Mouse (Mus musculus): ENCODE data around the gene Unc5c. TPM values are rescaled to one million over a fixed set of nuclear protein-coding genes. Genes with fewer than 3 reads are reported as not detected.

Gene Unc5c
- polyA plus RNA-seq, 1 experiment from 2014 or later, result 10.3 TPM

DNA sequence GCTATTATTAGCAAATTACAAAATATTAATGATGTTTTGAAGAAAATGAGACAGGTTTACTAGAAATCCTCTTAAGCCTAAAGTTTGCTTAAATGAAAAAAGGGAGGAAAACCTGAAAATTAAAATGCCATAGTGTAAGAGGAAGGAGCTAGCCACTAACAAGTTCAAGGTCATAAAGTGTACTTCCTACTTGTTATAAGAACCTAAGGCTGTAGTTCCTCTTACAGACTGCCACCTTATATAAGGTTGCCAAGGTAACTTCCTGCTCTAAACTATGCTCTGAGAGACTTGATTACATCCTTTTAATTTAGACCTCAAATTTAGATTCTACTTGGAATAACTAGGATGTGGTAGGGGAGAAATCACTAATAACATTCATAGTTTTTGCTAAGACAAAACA lies 64.6 kb downstream of the Unc5c start:
- H3K4me3 ChIP-seq, result no peak overlapping the region
- H3K27me3 ChIP-seq (replicated peaks; ENCODE audit: low read depth, poor library complexity, severe bottlenecking), result no peaks in the 10 kb centered on the region
- H3K4me1 ChIP-seq, result peaks cover 22% of the 10 kb centered on the region
- no peaks in the 10 kb centered on the region for H3K9me3 ChIP-seq
- H3K36me3 ChIP-seq (replicated peaks), result no peaks in the 10 kb centered on the region
- H3K27ac ChIP-seq (replicated peaks), result no peak overlapping the region
- DNase-seq (ENCODE audit: low spot score), result no peak

DNA sequence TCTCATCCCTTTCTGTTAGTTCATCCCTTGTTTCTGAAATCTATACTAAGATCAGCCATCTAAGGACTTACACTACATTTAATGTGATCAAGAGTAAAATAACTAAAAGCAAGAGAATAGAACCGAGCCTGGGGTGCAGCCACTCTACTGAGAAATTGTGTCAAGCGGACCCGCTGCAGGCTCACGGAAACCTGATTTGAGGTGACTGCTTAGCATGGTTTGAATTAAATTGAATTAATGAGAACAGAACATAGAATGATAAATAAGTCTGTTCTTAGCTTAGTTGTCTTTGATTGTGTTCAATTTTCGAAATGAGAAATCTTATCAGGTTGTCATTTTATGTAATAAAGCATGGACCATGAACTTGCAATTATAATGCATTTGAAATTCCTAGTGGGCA lies 68.8 kb downstream of the Unc5c start:
- WGBS, result 87% methylated on average over 5 of the region's 5 CpGs
- no peaks in the 10 kb centered on the region for H3K36me3 ChIP-seq (replicated peaks)

DNA sequence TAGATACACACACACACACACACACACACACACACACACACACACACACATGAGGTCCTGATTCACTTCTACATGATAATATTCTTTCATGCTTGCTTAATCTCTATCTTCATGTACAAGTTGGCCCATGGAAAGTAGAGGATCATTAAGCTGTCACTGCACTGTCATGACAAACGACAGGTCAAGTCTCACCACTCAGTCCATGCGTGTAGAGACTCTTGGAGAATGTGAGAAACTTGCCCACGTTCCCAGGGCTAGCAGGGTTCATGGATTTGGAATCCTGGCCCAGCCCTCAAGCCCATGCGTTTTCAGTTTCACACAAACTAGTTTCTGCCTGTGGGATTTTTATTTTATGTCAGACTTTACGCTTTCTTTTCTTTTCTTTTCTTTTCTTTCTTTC lies 71.8 kb downstream of the Unc5c start:
- H3K4me3 ChIP-seq, result no peak overlapping the region
- H3K4me1 ChIP-seq, result peaks cover 22% of the 10 kb centered on the region
- no peaks in the 10 kb centered on the region for H3K36me3 ChIP-seq (replicated peaks)
- 69% methylated on average over 5 of the region's 5 CpGs for WGBS
- no peak overlapping the region for H3K27ac ChIP-seq (replicated peaks)
- H3K9me3 ChIP-seq, result peaks cover 3% of the 10 kb centered on the region; the same call in 1 of the 2 replicates
- no peak for DNase-seq (ENCODE audit: low spot score)
- H3K27me3 ChIP-seq (replicated peaks; ENCODE audit: low read depth, poor library complexity, severe bottlenecking), result no peaks in the 10 kb centered on the region

More for the DNA sequence above, 68.8 kb downstream of the Unc5c start:
- peaks cover 24% of the 10 kb centered on the region for H3K4me1 ChIP-seq
- H3K9me3 ChIP-seq, result no peaks in the 10 kb centered on the region
- H3K4me3 ChIP-seq, result no peak overlapping the region
- no peak for DNase-seq (ENCODE audit: low spot score)
- H3K27me3 ChIP-seq (replicated peaks; ENCODE audit: low read depth, poor library complexity, severe bottlenecking), result no peaks in the 10 kb centered on the region
- H3K27ac ChIP-seq (replicated peaks), result no peak overlapping the region

DNA sequence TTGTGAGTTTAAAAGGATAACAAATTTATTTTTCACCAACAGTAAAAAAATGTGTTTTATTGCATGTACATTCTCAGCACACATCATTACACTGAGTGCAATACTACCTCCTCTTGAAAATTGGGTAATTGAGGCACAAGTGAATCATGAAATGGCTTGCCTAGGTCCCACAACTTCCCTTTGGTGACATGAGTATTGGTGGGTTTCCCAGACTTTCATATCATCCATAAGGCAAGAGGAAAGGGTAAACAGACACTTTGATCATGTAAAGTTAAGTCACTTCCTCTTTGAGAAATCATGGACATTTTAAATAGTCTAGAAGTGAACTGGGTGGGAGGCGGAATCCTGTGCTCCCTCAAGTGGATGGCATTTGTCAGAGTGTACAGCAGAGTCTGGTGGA lies 73.1 kb downstream of the Unc5c start:
- no peak overlapping the region for H3K27ac ChIP-seq (replicated peaks)
- H3K4me1 ChIP-seq, result peaks cover 22% of the 10 kb centered on the region
- H3K4me3 ChIP-seq, result no peak overlapping the region
- H3K27me3 ChIP-seq (replicated peaks; ENCODE audit: low read depth, poor library complexity, severe bottlenecking), result no peaks in the 10 kb centered on the region
- DNase-seq (ENCODE audit: low spot score), result no peak
- WGBS, result 85% methylated on average over 1 of the region's 1 CpGs
- H3K9me3 ChIP-seq, result peaks cover 3% of the 10 kb centered on the region; the same call in 1 of the 2 replicates
- no peaks in the 10 kb centered on the region for H3K36me3 ChIP-seq (replicated peaks)

DNA sequence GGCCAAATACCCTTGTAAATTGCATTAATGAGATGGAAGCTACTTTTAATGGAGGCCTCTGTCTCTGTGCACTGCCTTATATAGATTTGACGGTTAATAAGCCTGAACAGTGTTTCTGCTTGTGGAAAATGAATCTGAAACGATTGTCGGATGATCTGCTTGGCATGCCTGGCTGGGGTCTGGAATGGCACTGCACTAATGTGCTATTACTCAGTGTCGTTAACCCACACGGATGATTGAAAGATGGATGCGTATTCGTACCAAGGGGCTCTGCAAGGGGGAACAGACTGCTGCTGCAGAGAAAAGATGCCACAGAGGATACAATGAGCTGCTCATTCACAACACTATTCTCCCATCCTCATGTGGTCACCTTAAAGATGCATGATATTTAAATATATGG lies 75.7 kb downstream of the Unc5c start:
- H3K4me1 ChIP-seq, result peaks cover 22% of the 10 kb centered on the region
- H3K27ac ChIP-seq (replicated peaks), result no peak overlapping the region
- peaks cover 3% of the 10 kb centered on the region; the same call in 1 of the 2 replicates for H3K9me3 ChIP-seq
- no peak for DNase-seq (ENCODE audit: low spot score)
- H3K4me3 ChIP-seq, result no peak overlapping the region
- no peaks in the 10 kb centered on the region for H3K36me3 ChIP-seq (replicated peaks)
- 73% methylated on average over 7 of the region's 7 CpGs for WGBS
- H3K27me3 ChIP-seq (replicated peaks; ENCODE audit: low read depth, poor library complexity, severe bottlenecking), result no peaks in the 10 kb centered on the region

DNA sequence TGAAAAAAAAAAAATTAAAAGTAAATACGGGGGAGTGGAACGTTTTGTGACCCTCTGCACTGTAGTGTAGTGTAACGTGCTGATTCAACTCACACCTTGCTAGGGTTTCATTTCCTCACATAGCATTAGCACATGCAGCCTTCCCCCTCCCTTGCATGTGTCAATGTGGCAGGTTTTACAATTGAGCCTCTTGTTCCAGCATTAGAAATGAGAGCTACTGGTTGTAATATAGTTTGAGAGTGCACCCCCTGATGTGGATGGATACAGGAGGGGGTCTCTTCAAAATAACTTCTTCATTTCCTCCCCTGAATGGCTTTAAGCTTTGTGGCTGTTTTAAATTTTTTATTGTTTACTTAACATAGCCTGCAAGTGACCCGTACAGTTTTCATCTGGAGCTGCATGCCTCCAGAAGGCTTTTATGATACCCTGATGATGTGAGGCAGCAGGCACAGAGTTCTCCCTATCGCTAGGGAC lies 82.4 kb downstream of the Unc5c start:
- Histone ChIP-seq H3K27ac (replicated peaks) (no peak overlapping the region), H3K36me3 (replicated peaks) (no peaks in the 10 kb centered on the region), H3K4me1 (peaks cover 21% of the 10 kb centered on the region), H3K27me3 (replicated peaks; ENCODE audit: low read depth, poor library complexity, severe bottlenecking) (no peaks in the 10 kb centered on the region), H3K4me3 (no peak overlapping the region), H3K9me3 (no peaks in the 10 kb centered on the region)
- 48% methylated on average over 5 of the region's 5 CpGs for WGBS
- no peak for DNase-seq (ENCODE audit: low spot score)

DNA sequence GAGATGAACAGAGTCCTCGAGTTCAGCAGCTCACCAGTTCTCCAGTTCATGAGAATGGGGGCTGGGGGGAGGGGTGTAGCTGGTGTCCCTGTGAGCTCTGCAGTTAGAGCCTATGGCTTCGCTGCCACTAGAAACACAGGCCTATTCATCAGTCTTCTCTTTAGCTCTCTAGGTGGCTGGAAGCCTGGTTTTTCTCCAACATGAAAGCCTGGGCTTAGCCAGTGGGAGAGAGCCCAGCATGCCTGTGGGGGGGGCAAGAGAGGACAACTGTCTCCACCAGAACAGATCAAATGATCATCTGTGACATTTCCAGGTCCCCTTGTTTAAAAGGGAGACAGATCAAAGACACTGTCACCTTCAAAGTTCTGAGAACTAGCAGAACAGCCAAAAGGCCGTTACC lies 84.6 kb downstream of the Unc5c start:
- Histone ChIP-seq H3K9me3 (no peaks in the 10 kb centered on the region), H3K4me1 (peaks cover 21% of the 10 kb centered on the region), H3K27me3 (replicated peaks; ENCODE audit: low read depth, poor library complexity, severe bottlenecking) (no peaks in the 10 kb centered on the region), H3K36me3 (replicated peaks) (no peaks in the 10 kb centered on the region), H3K4me3 (no peak overlapping the region), H3K27ac (replicated peaks) (peak overlapping the region; percentile 63)
- peak; percentile 68 for DNase-seq (ENCODE audit: low spot score)
- WGBS, result 17% methylated on average over 3 of the region's 3 CpGs

DNA sequence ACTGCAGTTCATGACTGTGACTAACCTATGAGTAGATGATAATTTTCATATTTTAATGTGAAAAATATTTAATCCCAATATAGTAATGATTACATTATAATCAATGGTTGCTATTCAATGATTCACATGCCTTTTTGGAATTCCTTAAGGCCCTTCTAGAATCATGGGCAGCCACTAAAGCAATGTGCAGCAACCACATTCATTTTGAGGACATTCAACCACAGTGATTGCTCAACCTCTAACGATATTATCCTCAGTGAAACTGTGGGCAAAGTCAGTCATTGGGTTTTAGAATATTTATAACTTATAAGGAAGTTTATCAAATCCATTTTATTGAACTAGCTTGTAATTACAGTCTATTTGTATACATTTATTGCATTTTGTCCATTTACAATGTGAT lies 87.9 kb downstream of the Unc5c start:
- Histone ChIP-seq H3K9me3 (no peaks in the 10 kb centered on the region), H3K27ac (replicated peaks) (no peak overlapping the region), H3K4me3 (no peak overlapping the region), H3K4me1 (peaks cover 13% of the 10 kb centered on the region), H3K36me3 (replicated peaks) (no peaks in the 10 kb centered on the region), H3K27me3 (replicated peaks; ENCODE audit: low read depth, poor library complexity, severe bottlenecking) (no peaks in the 10 kb centered on the region)
- no peak for DNase-seq (ENCODE audit: low spot score)
- 93% methylated on average over 1 of the region's 1 CpGs for WGBS

DNA sequence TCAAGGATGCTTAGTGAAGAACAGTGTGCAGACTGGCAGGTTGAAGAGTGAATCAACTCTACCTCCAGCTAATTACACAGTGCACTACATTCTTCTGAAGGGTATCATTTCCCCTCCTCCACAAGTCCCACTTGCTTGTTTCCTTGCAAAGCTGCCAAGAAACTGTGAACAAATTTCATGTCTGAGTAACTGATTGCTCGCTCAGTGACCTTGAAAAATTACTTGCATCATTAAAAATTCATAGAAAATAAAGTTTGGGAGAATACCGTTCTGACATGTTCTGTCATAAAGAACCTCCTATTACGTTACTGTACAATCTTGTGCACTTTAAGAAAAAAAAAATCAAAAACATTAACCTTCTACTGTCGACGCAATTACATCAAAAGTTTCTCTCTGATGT lies 92.1 kb downstream of the Unc5c start:
- 87% methylated on average over 5 of the region's 5 CpGs for WGBS
- no peaks in the 10 kb centered on the region for H3K36me3 ChIP-seq (replicated peaks)
- DNase-seq (ENCODE audit: low spot score), result no peak
- H3K9me3 ChIP-seq, result no peaks in the 10 kb centered on the region
- peaks cover 8% of the 10 kb centered on the region for H3K4me1 ChIP-seq
- H3K4me3 ChIP-seq, result no peak overlapping the region
- no peak overlapping the region for H3K27ac ChIP-seq (replicated peaks)
- no peaks in the 10 kb centered on the region for H3K27me3 ChIP-seq (replicated peaks; ENCODE audit: low read depth, poor library complexity, severe bottlenecking)

DNA sequence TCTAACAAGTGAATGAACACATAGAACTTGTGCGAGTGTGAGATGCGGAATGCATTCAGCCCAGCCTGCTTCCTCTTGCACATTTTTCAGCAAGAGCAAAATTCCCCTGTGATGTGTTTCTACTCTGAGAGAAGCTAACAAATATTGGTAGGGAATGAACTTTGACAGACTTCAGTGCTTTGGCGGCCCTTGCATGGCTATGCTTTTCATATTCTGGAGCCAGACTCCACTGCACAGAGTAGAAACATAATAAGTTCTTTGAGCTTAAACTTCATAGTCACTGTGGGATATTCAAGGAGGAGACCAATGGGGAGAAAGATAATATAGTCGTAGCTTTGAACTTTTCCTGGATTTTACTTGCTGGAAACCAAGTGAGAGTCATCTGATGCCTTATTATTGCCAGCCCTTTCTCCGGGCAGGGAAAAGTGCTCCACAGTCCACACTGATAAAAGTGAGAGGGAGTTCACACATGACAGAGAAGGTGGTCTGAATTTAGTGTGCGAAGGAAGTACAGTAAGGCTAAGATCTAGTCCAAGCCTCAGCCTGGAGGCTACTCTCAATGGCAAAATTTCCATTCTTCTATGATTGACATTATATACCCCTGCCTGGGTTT lies 110.2 kb downstream of the Unc5c start:
- Histone ChIP-seq H3K4me3 (no peak overlapping the region), H3K36me3 (replicated peaks) (no peaks in the 10 kb centered on the region), H3K27ac (replicated peaks) (no peak overlapping the region), H3K9me3 (no peaks in the 10 kb centered on the region), H3K27me3 (replicated peaks; ENCODE audit: low read depth, poor library complexity, severe bottlenecking) (peaks cover 47% of the 10 kb centered on the region), H3K4me1 (peaks cover 18% of the 10 kb centered on the region)
- no peak for DNase-seq (ENCODE audit: low spot score)
- 72% methylated on average over 6 of the region's 6 CpGs for WGBS

DNA sequence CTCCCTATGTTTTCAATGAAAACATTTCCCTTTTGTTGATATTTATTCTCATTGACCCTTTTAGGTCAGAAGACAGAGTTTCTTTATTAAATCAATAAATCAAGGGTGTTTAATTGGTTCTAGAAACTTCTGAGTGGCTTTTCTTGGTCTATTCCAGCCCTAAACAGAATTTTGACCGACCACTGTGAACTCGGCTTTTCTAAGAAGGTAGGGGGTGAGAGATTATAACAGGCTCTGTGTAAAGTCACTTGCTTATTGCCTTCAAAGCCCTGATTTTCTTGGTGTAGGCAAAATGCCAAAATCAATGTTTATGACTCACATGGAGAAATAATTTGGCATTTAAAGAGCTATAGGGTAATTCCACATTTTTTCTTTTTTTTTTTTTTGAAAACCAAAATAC lies 112.4 kb downstream of the Unc5c start:
- WGBS, result 58% methylated on average over 2 of the region's 2 CpGs
- H3K27me3 ChIP-seq (replicated peaks; ENCODE audit: low read depth, poor library complexity, severe bottlenecking), result peaks cover 47% of the 10 kb centered on the region

DNA sequence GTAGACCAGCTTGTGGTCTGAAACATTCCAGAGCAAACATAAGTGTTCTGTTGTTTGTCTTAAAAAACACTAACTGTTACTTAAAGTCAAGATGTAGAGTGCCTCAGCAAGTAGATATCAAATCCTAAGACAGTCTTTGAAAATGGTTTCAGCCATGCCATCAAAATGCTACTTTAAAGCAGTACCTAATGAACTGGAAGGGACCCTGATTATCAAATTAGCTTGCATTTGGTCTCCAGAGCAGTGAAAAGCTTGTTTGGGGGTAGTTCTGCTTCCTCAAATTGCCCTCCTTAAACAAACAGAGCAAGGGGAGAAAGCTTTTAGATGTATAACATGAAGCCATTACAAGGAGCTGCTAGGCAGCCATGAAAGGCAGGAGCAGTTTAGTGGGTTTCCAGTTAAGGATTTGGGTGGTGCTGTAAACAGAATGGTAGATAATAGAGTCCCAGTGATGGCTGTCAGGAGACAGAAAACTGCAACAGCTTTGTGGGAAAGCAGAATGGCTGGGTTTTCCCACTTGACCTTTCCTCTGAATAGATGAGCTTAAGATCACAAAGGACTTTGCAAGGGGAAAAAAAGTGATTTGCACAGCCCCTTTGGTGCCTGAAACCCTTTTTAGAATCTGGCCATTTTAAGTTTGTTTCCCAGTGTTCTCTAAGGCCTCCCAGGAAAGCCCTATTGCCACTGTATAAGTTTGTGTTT lies 116.3 kb downstream of the Unc5c start:
- peak; percentile 39 for DNase-seq (ENCODE audit: low spot score)
- Histone ChIP-seq H3K36me3 (replicated peaks) (no peaks in the 10 kb centered on the region), H3K4me3 (no peak overlapping the region), H3K4me1 (peaks cover 26% of the 10 kb centered on the region), H3K27me3 (replicated peaks; ENCODE audit: low read depth, poor library complexity, severe bottlenecking) (peaks cover 50% of the 10 kb centered on the region), H3K27ac (replicated peaks) (no peak overlapping the region; the same call in 1 of the 2 replicates), H3K9me3 (no peaks in the 10 kb centered on the region)

More for the DNA sequence above, 112.4 kb downstream of the Unc5c start:
- H3K4me3 ChIP-seq, result no peak overlapping the region
- H3K27ac ChIP-seq (replicated peaks), result no peak overlapping the region
- no peaks in the 10 kb centered on the region for H3K9me3 ChIP-seq
- DNase-seq (ENCODE audit: low spot score), result no peak
- H3K36me3 ChIP-seq (replicated peaks), result no peaks in the 10 kb centered on the region
- H3K4me1 ChIP-seq, result peaks cover 33% of the 10 kb centered on the region

DNA sequence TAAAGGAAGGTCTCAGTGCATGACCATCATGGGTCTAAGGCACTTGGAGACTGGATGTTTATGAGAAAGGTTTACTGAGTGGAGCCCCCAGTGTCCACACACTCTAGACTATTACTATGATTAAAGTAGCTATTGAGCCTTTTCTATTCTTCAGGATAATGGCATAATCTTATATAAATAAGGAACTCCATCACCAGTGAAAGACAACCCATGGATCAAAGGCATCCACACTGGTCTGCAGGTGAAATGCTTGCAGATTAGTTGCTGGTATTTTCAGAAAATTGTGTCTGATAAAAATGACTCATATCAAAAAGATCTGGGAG lies 116.8 kb downstream of the Unc5c start:
- H3K4me1 ChIP-seq, result peaks cover 26% of the 10 kb centered on the region
- H3K4me3 ChIP-seq, result no peak overlapping the region
- no peaks in the 10 kb centered on the region for H3K9me3 ChIP-seq
- no peak overlapping the region; the same call in 1 of the 2 replicates for H3K27ac ChIP-seq (replicated peaks)
- no peak for DNase-seq (ENCODE audit: low spot score)
- no peaks in the 10 kb centered on the region for H3K36me3 ChIP-seq (replicated peaks)
- H3K27me3 ChIP-seq (replicated peaks; ENCODE audit: low read depth, poor library complexity, severe bottlenecking), result peaks cover 50% of the 10 kb centered on the region

All from embryonic facial prominence, embryonic 10.5 days (tissue).